Mouse (Mus musculus): ENCODE results near the gene Hnrnpr.

Hnrnpr gene

DNA sequence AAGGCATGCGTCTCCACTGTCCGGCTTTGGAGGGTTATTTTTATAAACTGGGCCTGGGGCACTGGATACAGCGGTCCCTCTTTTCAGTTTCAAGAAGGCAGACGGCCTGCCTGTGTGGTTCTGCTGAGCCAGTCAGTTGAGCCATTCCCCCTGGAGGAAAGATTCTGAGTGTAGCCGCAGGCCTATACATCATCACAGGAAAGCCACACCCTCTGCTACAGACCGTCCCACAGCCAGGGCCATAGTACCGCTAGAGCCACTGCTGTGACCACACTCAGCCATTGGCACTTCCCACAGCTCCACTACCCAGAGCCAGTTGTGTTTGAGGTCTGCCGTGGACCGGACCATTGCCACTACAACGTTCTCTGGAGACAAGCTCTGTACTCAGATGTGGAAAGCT is 91.1 kb downstream of the Hnrnpr start:
- DNase-seq (ENCODE audit: low spot score in 2 of 2) = no peak

DNA sequence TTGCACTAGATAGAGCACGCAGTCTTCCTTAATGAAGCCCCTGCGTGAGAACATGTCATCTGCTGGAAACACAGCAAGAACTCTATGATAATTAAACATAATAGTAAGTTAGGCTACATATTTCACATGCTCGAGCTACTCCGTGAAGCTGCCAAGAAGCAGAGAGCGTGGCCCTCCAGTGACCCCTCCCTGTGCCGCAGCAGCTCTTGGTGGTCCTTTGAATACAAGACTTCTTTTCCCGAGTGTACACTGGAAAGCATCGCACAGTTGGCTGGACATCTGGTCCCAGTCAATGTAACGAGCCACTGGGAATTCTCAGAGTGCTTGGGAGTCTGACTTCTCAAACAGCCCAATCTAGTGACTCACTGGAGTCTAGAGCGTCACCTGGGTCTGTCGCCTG is 97.1 kb downstream of the Hnrnpr start:
- no peak for DNase-seq (ENCODE audit: low spot score in 2 of 2)
